ENCODE assay signal across 8 mouse cellular contexts in the genomic region with DNA sequence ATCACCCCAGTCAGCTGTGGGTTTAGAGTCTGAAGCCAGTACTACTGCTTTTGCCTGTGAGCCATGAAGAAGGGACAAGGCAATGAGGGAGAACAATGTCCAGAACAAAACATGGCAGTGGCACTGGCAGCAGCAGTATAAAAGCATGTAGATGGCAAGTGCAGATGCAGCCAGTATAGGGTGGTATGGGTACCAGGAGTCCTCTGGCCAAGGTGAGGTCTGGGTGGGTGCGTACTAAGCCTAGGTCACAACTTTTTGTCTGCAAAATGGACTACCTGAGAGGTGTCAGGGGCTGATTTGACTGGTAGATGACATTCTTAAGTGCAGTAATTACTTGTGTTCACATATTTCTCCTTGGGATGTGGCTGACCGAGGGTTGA. TPM values are rescaled to one million over a fixed set of nuclear protein-coding genes. Genes with fewer than 3 reads are reported as not detected.
DNase-seq lines count a peak whose midpoint lies in the region; ATAC-seq and TF ChIP-seq lines count a peak whose summit lies in the region.

No protein-coding gene starts in this region.

- 71% methylated on average over 2 of the region's 2 CpGs for WGBS in embryonic facial prominence, embryonic 14.5 days
- WGBS in intestine, embryonic 15.5 days = 69% methylated on average over 2 of the region's 2 CpGs
- 77% methylated on average over 2 of the region's 2 CpGs for WGBS in neural tube, embryonic 13.5 days

- intact Hi-C loops in left cerebral cortex, adult 2 months (cut with DNase I) = loop anchor here (1.0 to 2.0 kb wide), 2 partner anchors 14 to 105 kb away; partner anchors contain the start of gene Mrpl28
- intact Hi-C loops in left cerebral cortex, postnatal 14 days (cut with DNase I) = loop anchor here (5.0 kb wide), 1 partner anchor 105 kb away; the partner anchor contains the start of gene Fam234a

- ATAC-seq in embryonic facial prominence, embryonic 14.5 days (ENCODE audit: low read depth) = no peak
- ATAC-seq in intestine, embryonic 15.5 days = no peak
- ATAC-seq in neural tube, embryonic 13.5 days (ENCODE audit: low read depth) = no peak

- no peaks in the 10 kb centered on the region for H3K27me3 ChIP-seq in embryonic facial prominence, embryonic 14.5 days (replicated peaks; ENCODE audit: control insufficient read depth, insufficient read depth, low read length)
- no peaks in the 10 kb centered on the region for H3K27me3 ChIP-seq in intestine, embryonic 15.5 days (replicated peaks)
- no peaks in the 10 kb centered on the region for H3K27me3 ChIP-seq in neural tube, embryonic 13.5 days

- H3K4me3 ChIP-seq in left cerebral cortex, adult 2 months = peak overlapping the region; percentile 80
- H3K4me3 ChIP-seq in embryonic facial prominence, embryonic 14.5 days (ENCODE audit: low read depth, low read length) = peak overlapping the region; percentile 84
- peak overlapping the region; percentile 95 for H3K4me3 ChIP-seq in intestine, embryonic 15.5 days (replicated peaks)
- H3K4me3 ChIP-seq in neural tube, embryonic 13.5 days = peak overlapping the region; percentile 95

- peaks cover 3% of the 10 kb centered on the region; the same call in 1 of the 2 replicates for H3K36me3 ChIP-seq in embryonic facial prominence, embryonic 14.5 days (ENCODE audit: control insufficient read depth, insufficient read depth, low read length)
- peaks cover 2% of the 10 kb centered on the region; the same call in 1 of the 2 replicates for H3K36me3 ChIP-seq in intestine, embryonic 15.5 days
- peaks cover 9% of the 10 kb centered on the region for H3K36me3 ChIP-seq in neural tube, embryonic 13.5 days

- TF ChIP-seq CTCF in left cerebral cortex, adult 2 months (IDR thresholded peaks at IDR 0.05) = no peak

- H3K9me3 ChIP-seq in embryonic facial prominence, embryonic 14.5 days (ENCODE audit: control insufficient read depth, low read length) = no peaks in the 10 kb centered on the region
- H3K9me3 ChIP-seq in intestine, embryonic 15.5 days = no peaks in the 10 kb centered on the region
- no peaks in the 10 kb centered on the region for H3K9me3 ChIP-seq in neural tube, embryonic 13.5 days

- H3K4me1 ChIP-seq in embryonic facial prominence, embryonic 14.5 days (ENCODE audit: control insufficient read depth, insufficient read depth, low read length) = peaks cover 11% of the 10 kb centered on the region
- peaks cover 17% of the 10 kb centered on the region for H3K4me1 ChIP-seq in intestine, embryonic 15.5 days (replicated peaks)
- peaks cover 29% of the 10 kb centered on the region for H3K4me1 ChIP-seq in neural tube, embryonic 13.5 days (replicated peaks)

- DNase-seq in left cerebral cortex, adult 2 months (ENCODE audit: extremely low spot score in 1 of 2, low spot score in 2 of 2) = no peak
- DNase-seq in left cerebral cortex, postnatal 14 days (ENCODE audit: low spot score in 2 of 2) = no peak
- no peak for DNase-seq in embryonic facial prominence, embryonic 14.5 days (ENCODE audit: low spot score)
- DNase-seq in testis, postnatal 14 days (ENCODE audit: low spot score) = no peak
- no peak for DNase-seq in spleen, postnatal 10 days (ENCODE audit: low spot score in 2 of 2)
- no peak for DNase-seq in right cerebral cortex, adult 2 months (ENCODE audit: low spot score in 2 of 2)

- peak overlapping the region; percentile 84 for H3K4me2 ChIP-seq in embryonic facial prominence, embryonic 14.5 days (ENCODE audit: low read depth, low read length)
- H3K4me2 ChIP-seq in intestine, embryonic 15.5 days (replicated peaks) = peak overlapping the region; percentile 78
- peak overlapping the region; percentile 87 for H3K4me2 ChIP-seq in neural tube, embryonic 13.5 days

- peak overlapping the region; percentile 84; the same call in 1 of the 2 replicates for H3K27ac ChIP-seq in left cerebral cortex, adult 2 months
- peak overlapping the region; percentile 75 for H3K27ac ChIP-seq in embryonic facial prominence, embryonic 14.5 days (replicated peaks; ENCODE audit: low read depth, low read length)
- 0 out of 2 replicates have a peak overlapping the region, but pooled peaks have one; percentile 37 for H3K27ac ChIP-seq in intestine, embryonic 15.5 days
- H3K27ac ChIP-seq in neural tube, embryonic 13.5 days (replicated peaks) = peak overlapping the region; percentile 97

- H3K9ac ChIP-seq in embryonic facial prominence, embryonic 14.5 days (ENCODE audit: low read depth, low read length) = peak overlapping the region; percentile 94
- H3K9ac ChIP-seq in intestine, embryonic 15.5 days = no peak overlapping the region
- peak overlapping the region; percentile 57 for H3K9ac ChIP-seq in neural tube, embryonic 13.5 days

RNA-seq across cellular contexts. Expression of gene Axin1, which starts 0.7 kb away (rescaled TPM):
- total RNA-seq in left cerebral cortex, adult 2 months (2021) = 10 to 100 TPM; 25.9 to 29.7 TPM
- 10 to 100 TPM; 21.2 to 23.3 TPM for total RNA-seq in left cerebral cortex, postnatal 14 days (2021)
- 10.7 and 12.9 TPM in 2 replicates for polyA plus RNA-seq in embryonic facial prominence, embryonic 14.5 days (2014; fragmentation: Nextera tagmentation; extraction: Ambion mirVana)
- 14.2 and 17.8 TPM in 2 replicates for polyA plus RNA-seq in intestine, embryonic 15.5 days (2015; fragmentation: Nextera tagmentation; extraction: Ambion mirVana)
- 7.1 and 11.6 TPM in 2 replicates for polyA plus RNA-seq in neural tube, embryonic 13.5 days (2015; fragmentation: Nextera tagmentation; extraction: Ambion mirVana)

RNA-seq across cellular contexts. Expression of gene Mrpl28, which starts 14.4 kb away (rescaled TPM):
- total RNA-seq in left cerebral cortex, adult 2 months (2021) = 10 to 100 TPM; 67.8 to 68.0 TPM
- total RNA-seq in left cerebral cortex, postnatal 14 days (2021) = 10 to 100 TPM; 70.1 to 70.5 TPM
- 177 and 183 TPM in 2 replicates for polyA plus RNA-seq in embryonic facial prominence, embryonic 14.5 days (2014; fragmentation: Nextera tagmentation; extraction: Ambion mirVana)
- 218 and 240 TPM in 2 replicates for polyA plus RNA-seq in intestine, embryonic 15.5 days (2015; fragmentation: Nextera tagmentation; extraction: Ambion mirVana)
- polyA plus RNA-seq in neural tube, embryonic 13.5 days (2015; fragmentation: Nextera tagmentation; extraction: Ambion mirVana) = 171 and 174 TPM in 2 replicates

RNA-seq across cellular contexts. Expression of gene Tmem8, which starts 24.6 kb away (rescaled TPM):
- 10 to 100 TPM; 14.3 to 14.7 TPM for total RNA-seq in left cerebral cortex, adult 2 months (2021)
- total RNA-seq in left cerebral cortex, postnatal 14 days (2021) = 10 to 100 TPM in 1 of 2 experiments, 1 to 10 TPM in 1; 9.7 to 12.3 TPM
- 2.1 and 3.0 TPM in 2 replicates for polyA plus RNA-seq in embryonic facial prominence, embryonic 14.5 days (2014; fragmentation: Nextera tagmentation; extraction: Ambion mirVana)
- polyA plus RNA-seq in intestine, embryonic 15.5 days (2015; fragmentation: Nextera tagmentation; extraction: Ambion mirVana) = 8.7 and 10.9 TPM in 2 replicates
- 3.3 TPM in 2 replicates for polyA plus RNA-seq in neural tube, embryonic 13.5 days (2015; fragmentation: Nextera tagmentation; extraction: Ambion mirVana)

RNA-seq across cellular contexts. Expression of gene Nme4, which starts 42.3 kb away (rescaled TPM):
- 1 to 10 TPM; 3.6 to 4.2 TPM for total RNA-seq in left cerebral cortex, adult 2 months (2021)
- 1 to 10 TPM; 2.6 to 3.4 TPM for total RNA-seq in left cerebral cortex, postnatal 14 days (2021)
- polyA plus RNA-seq in embryonic facial prominence, embryonic 14.5 days (2014; fragmentation: Nextera tagmentation; extraction: Ambion mirVana) = 77.2 and 92.4 TPM in 2 replicates
- 96.7 and 107 TPM in 2 replicates for polyA plus RNA-seq in intestine, embryonic 15.5 days (2015; fragmentation: Nextera tagmentation; extraction: Ambion mirVana)
- polyA plus RNA-seq in neural tube, embryonic 13.5 days (2015; fragmentation: Nextera tagmentation; extraction: Ambion mirVana) = 29.6 and 32.2 TPM in 2 replicates

RNA-seq across cellular contexts. Expression of gene Decr2, which starts 47.6 kb away (rescaled TPM):
- 10 to 100 TPM; 28.5 to 31.5 TPM for total RNA-seq in left cerebral cortex, adult 2 months (2021)
- 10 to 100 TPM; 24.3 to 26.3 TPM for total RNA-seq in left cerebral cortex, postnatal 14 days (2021)
- 15.7 and 18.5 TPM in 2 replicates for polyA plus RNA-seq in embryonic facial prominence, embryonic 14.5 days (2014; fragmentation: Nextera tagmentation; extraction: Ambion mirVana)
- 39.4 and 42.7 TPM in 2 replicates for polyA plus RNA-seq in intestine, embryonic 15.5 days (2015; fragmentation: Nextera tagmentation; extraction: Ambion mirVana)
- 32.7 and 35.1 TPM in 2 replicates for polyA plus RNA-seq in neural tube, embryonic 13.5 days (2015; fragmentation: Nextera tagmentation; extraction: Ambion mirVana)

Comparison
In these comparisons a context has a peak if more than half of its experiments do, and no peak if none do; other contexts are left out.
1. H3K27ac ChIP-seq: peak in every context shown above with its lines; median percentile 97 in neural tube, embryonic 13.5 days; 84 in left cerebral cortex, adult 2 months; 75 in embryonic facial prominence, embryonic 14.5 days; 37 in intestine, embryonic 15.5 days.